Mouse (Mus musculus) midbrain, embryonic 11.5 days (tissue): ENCODE data around the gene Pak7. TPM values are rescaled to one million over a fixed set of nuclear protein-coding genes. Genes with fewer than 3 reads are reported as not detected.

ENCODE experiments used
- ATAC-seq: fragments of 200-750 bp; cut with Nextera tagmentation; 2 replicates; pipeline ENCODE4 v1.8.0; 2017; ENCODE audit warnings: moderate TSS enrichment, moderate library complexity; ENCODE audit not compliant: low FRiP score
- DNase-seq: peaks from one replicate; pipeline ENCODE4 v3.0.0; 2015; ENCODE audit warnings: low spot score; ENCODE audit errors: missing footprints
- H3K27ac ChIP-seq: fragments of 300-500 bp; sonication (generic); 2 replicates; pipeline ENCODE4 v1.5.1; 2014; ENCODE audit warnings: low read depth, low read length
- H3K27me3 ChIP-seq: fragments of 300-500 bp; sonication (generic); 2 replicates; pipeline ENCODE4 v1.6.1; 2014; ENCODE audit warnings: mild to moderate bottlenecking, low read length, moderate library complexity, mixed read lengths; ENCODE audit not compliant: control insufficient read depth, insufficient read depth
- H3K36me3 ChIP-seq: fragments of 300-500 bp; sonication (generic); 2 replicates; pipeline ENCODE4 v1.6.1; 2014; ENCODE audit warnings: mild to moderate bottlenecking, low read length, moderate library complexity, mixed read lengths; ENCODE audit not compliant: control insufficient read depth, insufficient read depth
- H3K4me1 ChIP-seq: fragments of 300-500 bp; sonication (generic); 2 replicates; pipeline ENCODE4 v1.6.1; 2014; ENCODE audit warnings: low read length; ENCODE audit not compliant: control insufficient read depth, insufficient read depth
- H3K4me2 ChIP-seq: fragments of 300-500 bp; sonication (generic); 2 replicates; pipeline ENCODE4 v1.6.1; 2014; ENCODE audit warnings: mild to moderate bottlenecking, moderate library complexity
- H3K4me3 ChIP-seq: fragments of 300-500 bp; sonication (generic); 2 replicates; pipeline ENCODE4 v1.5.1; 2014; ENCODE audit warnings: low read depth, low read length
- H3K9ac ChIP-seq: fragments of 300-500 bp; sonication (generic); 2 replicates; pipeline ENCODE4 v1.6.1; 2014; ENCODE audit warnings: low read length
- H3K9me3 ChIP-seq: fragments of 300-500 bp; sonication (generic); 2 replicates; pipeline ENCODE4 v1.6.1; 2016; ENCODE audit warnings: low read length; ENCODE audit not compliant: control insufficient read depth
- WGBS: fragments of 180-500 bp; shearing (Covaris S2); extraction: QIAGEN DNeasy Blood & Tissue Kit; methylation state at CpG from one replicate; pipeline ENCODE4 v1.1.7; 2014; 5-methylcytosine and 5-hydroxymethylcytosine counted together
- polyA plus RNA-seq: library from polyadenylated mRNA; unstranded; fragments of >200 nt; fragmentation: Nextera tagmentation; extraction: Ambion mirVana; gene quantifications from 2 replicates; pipeline ENCODE4 v1.2.1, GENCODE M21; 2014

Gene Pak7
- polyA plus RNA-seq, 1 experiment from 2014 or later, result 12.8 TPM

DNA sequence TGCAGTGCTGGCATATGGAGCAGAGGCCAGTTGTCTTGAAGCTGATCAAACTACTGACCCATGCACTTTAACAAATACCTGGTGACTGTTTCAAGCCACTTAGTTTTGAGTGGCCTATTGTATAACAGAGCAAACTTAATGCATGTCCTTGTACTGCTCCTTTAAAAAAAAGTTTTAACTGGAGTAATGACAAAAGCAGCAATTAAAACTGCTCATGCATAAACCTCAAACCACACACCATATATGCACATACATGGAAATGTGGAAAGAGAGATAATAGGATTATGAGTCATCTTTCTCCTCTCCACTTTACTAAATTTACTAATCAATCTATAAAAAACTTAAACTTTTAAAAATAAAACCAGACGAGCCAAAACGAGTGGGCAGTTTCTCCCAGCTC is 291.8 kb downstream of the Pak7 start:
- H3K9me3 ChIP-seq, result no peaks in the 10 kb centered on the region
- no peaks in the 10 kb centered on the region for H3K36me3 ChIP-seq
- H3K4me2 ChIP-seq, result no peak overlapping the region
- no peaks in the 10 kb centered on the region for H3K4me1 ChIP-seq
- no peak overlapping the region for H3K4me3 ChIP-seq
- H3K9ac ChIP-seq, result no peak overlapping the region
- H3K27ac ChIP-seq, result no peak overlapping the region
- DNase-seq (no peak), ATAC-seq (no peak)
- WGBS, result 74% methylated on average over 2 of the region's 2 CpGs
- no peaks in the 10 kb centered on the region for H3K27me3 ChIP-seq

DNA sequence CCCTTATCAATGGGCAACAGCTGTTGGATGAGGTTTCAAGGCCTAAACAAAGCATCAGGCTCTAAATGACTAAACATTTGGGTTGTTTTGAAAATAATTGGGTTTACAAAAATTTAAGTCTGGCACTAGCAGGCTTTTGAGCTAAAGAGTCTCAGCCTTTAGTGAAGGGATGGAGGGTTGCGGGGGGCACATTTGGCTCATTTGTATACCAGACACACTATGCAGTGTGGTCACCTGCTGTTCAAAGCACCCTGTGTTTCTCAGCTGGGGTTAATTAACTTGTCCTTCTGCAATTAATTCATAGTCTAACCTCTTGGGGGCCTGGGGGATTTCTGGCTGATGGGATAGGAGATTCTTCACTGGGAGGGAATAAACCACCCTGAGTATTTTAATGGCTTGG is 323.4 kb downstream of the Pak7 start:
- ATAC-seq, result no peak

DNA sequence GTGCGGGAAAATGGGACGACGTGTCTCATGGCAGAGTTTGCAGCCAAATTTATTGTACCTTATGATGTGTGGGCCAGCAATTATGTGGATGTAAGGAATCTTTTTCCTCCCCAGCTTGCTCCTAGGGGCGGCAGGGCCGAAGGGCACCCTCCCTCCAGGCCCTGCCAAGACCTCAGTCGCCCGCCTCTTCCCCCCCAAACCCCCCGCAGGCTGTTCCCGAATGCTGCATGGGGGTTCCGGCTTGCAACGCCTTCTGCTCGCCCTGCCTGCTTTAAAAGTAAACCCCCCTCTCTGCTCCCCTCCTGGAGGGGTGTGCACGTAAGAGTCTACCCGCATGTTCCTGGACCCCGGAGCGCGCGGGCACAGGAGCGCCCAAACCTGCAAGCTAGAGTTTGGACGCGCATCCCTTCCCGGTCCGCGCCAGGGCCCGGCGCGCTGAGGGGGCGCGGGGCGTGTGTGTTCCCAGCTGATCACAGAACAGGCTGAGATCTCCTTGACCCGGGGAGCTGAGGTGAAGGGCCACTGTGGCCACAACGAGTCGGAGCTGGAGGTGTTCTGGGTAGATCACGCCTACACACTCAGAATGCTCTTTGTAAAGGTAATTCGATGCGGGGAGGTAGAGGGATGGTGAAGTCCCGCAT is 328.6 kb downstream of the Pak7 start:
- ATAC-seq (peak; percentile 39; the same call in 1 of the 2 replicates), DNase-seq (peak; percentile 91)
- Histone ChIP-seq H3K27me3 (peaks cover 37% of the 10 kb centered on the region), H3K9me3 (no peaks in the 10 kb centered on the region), H3K36me3 (no peaks in the 10 kb centered on the region), H3K27ac (no peak overlapping the region), H3K4me1 (peaks cover 11% of the 10 kb centered on the region), H3K9ac (0 out of 2 replicates have a peak overlapping the region, but pooled peaks have one; percentile 24), H3K4me2 (peak overlapping the region; percentile 53), H3K4me3 (peak overlapping the region; percentile 28)
- under 1% methylated on average over 37 of the region's 37 CpGs for WGBS

More for the DNA sequence above, 323.4 kb downstream of the Pak7 start:
- Histone ChIP-seq H3K9me3 (no peaks in the 10 kb centered on the region), H3K27me3 (peaks cover 16% of the 10 kb centered on the region), H3K27ac (no peak overlapping the region), H3K9ac (no peak overlapping the region), H3K4me3 (no peak overlapping the region), H3K4me1 (no peaks in the 10 kb centered on the region; the same call in 1 of the 2 replicates), H3K36me3 (no peaks in the 10 kb centered on the region), H3K4me2 (no peak overlapping the region)
- no peak for DNase-seq
- 88% methylated on average over 1 of the region's 1 CpGs for WGBS

DNA sequence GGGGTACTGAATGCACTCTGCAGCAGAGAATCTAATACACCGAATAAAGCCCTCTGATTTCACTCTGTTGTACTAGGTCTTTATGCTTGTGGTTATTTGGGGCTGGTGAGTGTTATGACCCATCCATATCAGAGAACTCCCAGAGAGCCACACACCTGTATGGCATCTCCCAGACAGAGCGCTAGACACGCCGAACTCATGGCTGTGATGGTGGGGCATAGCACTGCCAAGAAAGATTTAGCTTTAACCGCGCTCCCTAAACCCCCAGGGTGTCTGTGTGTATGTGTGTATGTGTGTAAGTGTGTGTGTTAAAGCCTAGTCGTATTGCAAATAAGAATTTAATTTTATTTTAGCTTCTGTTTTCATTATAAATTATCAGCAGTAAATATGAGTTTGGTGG is 329.4 kb downstream of the Pak7 start:
- Histone ChIP-seq H3K4me3 (peak overlapping the region; percentile 28), H3K9me3 (no peaks in the 10 kb centered on the region), H3K27ac (no peak overlapping the region), H3K4me2 (peak overlapping the region; percentile 53), H3K36me3 (no peaks in the 10 kb centered on the region), H3K9ac (0 out of 2 replicates have a peak overlapping the region, but pooled peaks have one; percentile 12), H3K27me3 (peaks cover 37% of the 10 kb centered on the region), H3K4me1 (peaks cover 11% of the 10 kb centered on the region)
- peak; percentile 87 for DNase-seq
- ATAC-seq, result peak; percentile 57; the same call in 1 of the 2 replicates
- WGBS, result 3% methylated on average over 7 of the region's 7 CpGs

DNA sequence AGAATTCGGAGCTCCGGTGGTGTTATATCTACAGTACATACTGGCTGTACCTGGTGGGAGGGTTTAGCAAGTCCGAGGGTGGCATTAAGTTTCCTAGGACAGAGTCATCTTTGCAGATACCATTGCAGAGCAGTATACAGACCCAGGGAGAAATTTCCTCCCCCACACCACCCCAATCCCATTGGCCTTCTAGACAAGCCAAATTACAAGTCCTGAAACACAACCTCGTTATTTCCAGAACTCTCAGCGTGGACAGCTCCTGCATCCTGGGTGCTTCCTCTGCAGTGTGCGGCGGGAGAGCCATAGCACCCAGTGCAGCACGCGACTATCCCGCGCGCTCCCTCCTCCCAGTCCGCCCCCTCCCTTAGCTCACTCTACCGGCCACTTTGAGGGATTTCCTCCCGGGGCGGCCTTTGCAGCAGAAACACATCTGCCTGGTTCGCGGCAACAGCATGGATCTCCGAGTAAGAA is 329.9 kb downstream of the Pak7 start:
- Histone ChIP-seq H3K27me3 (peaks cover 37% of the 10 kb centered on the region), H3K4me2 (peak overlapping the region; percentile 53), H3K9ac (0 out of 2 replicates have a peak overlapping the region, but pooled peaks have one; percentile 12), H3K36me3 (no peaks in the 10 kb centered on the region), H3K4me3 (peak overlapping the region; percentile 28), H3K4me1 (peaks cover 11% of the 10 kb centered on the region), H3K9me3 (no peaks in the 10 kb centered on the region), H3K27ac (no peak overlapping the region)
- peak; percentile 91 for DNase-seq
- 5% methylated on average over 19 of the region's 19 CpGs for WGBS
- ATAC-seq, result peak; percentile 72

DNA sequence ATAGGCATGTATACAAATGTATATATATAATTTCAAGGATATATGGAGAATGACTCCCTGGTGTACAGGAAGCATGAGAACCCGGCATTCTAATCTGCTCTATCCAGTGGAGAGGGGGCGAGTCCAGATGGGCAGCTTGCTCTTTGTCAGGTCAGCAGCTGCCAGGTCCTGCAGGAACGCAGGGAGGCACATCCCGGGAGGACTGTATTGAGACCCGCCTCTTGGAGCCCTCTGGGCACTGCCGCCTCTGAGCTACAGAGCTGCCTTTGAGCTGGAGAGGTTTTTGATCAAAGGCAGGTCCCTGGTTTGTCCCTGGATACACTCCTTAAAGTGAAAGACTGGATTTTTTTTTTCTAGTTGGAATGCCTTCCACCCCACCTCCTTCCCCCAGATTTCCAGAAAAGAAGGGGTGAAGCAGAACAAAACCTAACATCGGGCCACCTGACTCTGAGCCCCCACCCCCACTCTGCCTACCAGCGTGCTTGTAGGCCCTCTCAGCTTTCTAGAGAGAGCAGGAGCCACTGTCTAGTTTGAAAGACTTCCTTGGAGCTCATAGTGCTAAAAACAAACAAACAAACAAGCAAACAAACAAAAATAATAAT is 336.0 kb downstream of the Pak7 start, which contains the start of gene Lamp5:
Gene Lamp5 (plus strand): TSS at position 552 of the 602 bp plus-strand sequence.
- WGBS, result 1% methylated on average over 8 of the region's 8 CpGs
- H3K4me2 ChIP-seq, result peak within 1 kb of the TSS; percentile 46
- peak; percentile 82 for ATAC-seq
- H3K9ac ChIP-seq, result peak within 1 kb of the TSS; percentile 21; the same call in 1 of the 2 replicates
- H3K36me3 ChIP-seq, result no peaks in the 10 kb centered on the region
- H3K4me3 ChIP-seq, result peak within 1 kb of the TSS; percentile 13
- no peak within 1 kb of the TSS for H3K27ac ChIP-seq
- no peaks in the 10 kb centered on the region for H3K9me3 ChIP-seq
- peaks cover 3% of the 10 kb centered on the region; the same call in 1 of the 2 replicates for H3K4me1 ChIP-seq
- H3K27me3 ChIP-seq, result no peaks in the 10 kb centered on the region
- DNase-seq, result peak; percentile 89

DNA sequence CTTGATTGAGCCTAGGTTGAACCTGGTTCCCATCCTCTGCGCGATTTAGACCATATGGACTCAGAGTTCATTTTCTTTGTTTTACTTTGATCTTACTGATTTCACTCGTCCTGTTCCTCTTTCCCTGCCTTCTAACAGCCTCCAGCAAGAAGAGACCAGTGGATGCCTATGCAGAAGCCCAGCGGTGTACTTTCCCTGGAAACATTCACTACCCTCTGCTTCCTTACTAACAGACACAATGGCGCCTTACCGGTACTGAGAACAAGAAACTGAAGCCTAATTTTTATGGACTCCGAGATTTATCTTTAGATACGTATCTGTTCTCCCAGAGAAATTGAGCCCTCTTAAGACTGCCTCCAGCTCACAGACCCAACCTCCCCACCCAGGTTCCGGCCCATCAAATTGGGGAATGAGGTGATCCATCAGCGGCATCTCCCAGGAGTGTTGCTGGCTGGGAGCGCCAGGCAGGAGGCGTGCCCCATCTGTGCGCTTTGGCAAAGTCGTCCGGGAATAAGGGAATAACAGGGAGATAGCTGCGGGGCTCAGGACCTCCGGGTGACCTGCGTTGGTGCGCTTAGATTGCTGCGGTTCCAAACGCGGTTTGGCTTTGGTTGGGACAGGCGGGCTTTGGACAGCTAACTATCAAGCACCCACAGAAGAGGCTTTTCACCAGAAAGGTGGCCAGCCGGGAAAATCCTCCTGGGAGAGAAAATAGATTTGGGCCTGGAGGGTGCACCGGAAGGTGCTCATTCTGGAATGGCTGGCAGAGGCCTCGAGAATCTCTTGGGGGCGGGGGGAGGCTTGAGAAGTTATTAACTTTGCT is 336.8 kb downstream of the Pak7 start:
- Histone ChIP-seq H3K9ac (peak overlapping the region; percentile 21; the same call in 1 of the 2 replicates), H3K4me3 (peak overlapping the region; percentile 13), H3K27me3 (no peaks in the 10 kb centered on the region), H3K4me1 (peaks cover 3% of the 10 kb centered on the region; the same call in 1 of the 2 replicates), H3K9me3 (no peaks in the 10 kb centered on the region), H3K4me2 (peak overlapping the region; percentile 46), H3K27ac (no peak overlapping the region), H3K36me3 (no peaks in the 10 kb centered on the region)
- ATAC-seq, result peak; percentile 49
- 20% methylated on average over 27 of the region's 27 CpGs for WGBS
- DNase-seq, result peak; percentile 90

DNA sequence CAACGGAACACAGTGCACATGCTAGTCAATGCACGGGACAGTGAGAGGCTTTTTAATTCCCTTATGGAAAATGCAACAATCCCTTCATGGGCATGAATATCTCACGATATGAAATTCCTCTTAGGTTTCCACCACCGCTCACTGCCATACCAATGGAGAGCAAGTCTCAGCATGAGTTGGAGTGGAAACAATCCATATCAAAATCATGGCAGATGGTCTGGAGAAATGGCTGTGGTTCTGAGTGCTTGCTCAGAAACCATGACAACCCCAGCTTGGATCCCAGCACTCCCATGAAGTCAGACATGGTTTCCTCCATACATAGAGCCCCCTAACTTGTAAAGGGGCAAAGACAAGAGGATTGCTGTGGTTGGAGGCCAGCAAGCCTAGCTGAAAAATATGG is 339.3 kb downstream of the Pak7 start:
- WGBS, result 91% methylated on average over 4 of the region's 4 CpGs
- H3K4me2 ChIP-seq, result no peak overlapping the region
- DNase-seq (no peak), ATAC-seq (no peak)
- no peak overlapping the region for H3K27ac ChIP-seq
- peaks cover 3% of the 10 kb centered on the region; the same call in 1 of the 2 replicates for H3K4me1 ChIP-seq
- no peak overlapping the region for H3K4me3 ChIP-seq
- H3K9me3 ChIP-seq, result no peaks in the 10 kb centered on the region
- no peaks in the 10 kb centered on the region for H3K27me3 ChIP-seq
- H3K9ac ChIP-seq, result no peak overlapping the region
- no peaks in the 10 kb centered on the region for H3K36me3 ChIP-seq
